Mouse (Mus musculus): ENCODE results near the gene Ring1. TPM values are rescaled to one million over a fixed set of nuclear protein-coding genes. Genes with fewer than 3 reads are reported as not detected.
"Not testable (repeated sequence)": the region's sequence is repeated elsewhere in the genome, so short reads cannot be mapped to it uniquely, and the experiment has no call there.

Gene Ring1
- polyA plus RNA-seq, 1 experiment, result 27.8 TPM

DNA sequence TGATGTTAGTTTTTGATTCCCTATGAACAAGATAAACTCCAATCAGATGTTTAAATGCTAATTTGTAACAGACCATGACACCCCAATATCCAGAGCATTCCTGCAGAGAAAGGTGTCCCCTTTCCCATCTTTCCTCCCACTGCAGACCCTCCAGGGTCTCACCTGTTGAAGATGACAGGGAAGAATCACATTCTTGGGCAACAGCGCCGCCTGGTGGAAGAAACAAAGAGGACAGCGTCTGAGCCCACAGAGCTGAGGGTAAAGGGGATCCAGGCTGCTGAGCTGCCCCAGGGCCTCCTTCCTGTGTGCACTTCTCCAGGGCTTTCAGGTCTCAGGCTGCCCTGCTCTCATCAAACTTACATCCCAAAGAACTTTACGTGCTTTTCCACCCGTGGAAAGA lies 21.1 kb downstream of the Ring1 start:
- Histone ChIP-seq H3K27ac (ENCODE audit: control insufficient read depth, insufficient read depth, low read depth, low read length) (no peak overlapping the region), H3K4me3 (ENCODE audit: control insufficient read depth, low read depth, low read length) (no peak overlapping the region), H3K36me3 (ENCODE audit: control insufficient read depth, insufficient read depth, low read length) (no peaks in the 10 kb centered on the region), H3K4me1 (ENCODE audit: control insufficient read depth, insufficient read depth, low read length) (peaks cover 9% of the 10 kb centered on the region), H3K27me3 (ENCODE audit: control insufficient read depth, insufficient read depth, low read length) (no peaks in the 10 kb centered on the region)
- TF ChIP-seq CTCF (IDR thresholded peaks at IDR 0.05; ENCODE audit: control insufficient read depth, insufficient read depth, insufficient replicate concordance, low read depth, low read length) (peak; percentile 79; the same call in 1 of the 2 replicates), POLR2A (IDR thresholded peaks at IDR 0.05; ENCODE audit: control insufficient read depth, low read depth, low read length) (no peak)

- H3K4me1 ChIP-seq (ENCODE audit: control insufficient read depth, insufficient read depth, low read length); H3K27me3 ChIP-seq (ENCODE audit: control insufficient read depth, insufficient read depth, low read length); H3K36me3 ChIP-seq (ENCODE audit: control insufficient read depth, insufficient read depth, low read length); H3K4me3 ChIP-seq (ENCODE audit: control insufficient read depth, low read depth, low read length); H3K27ac ChIP-seq (ENCODE audit: control insufficient read depth, insufficient read depth, low read depth, low read length): not testable (repeated sequence)
Observed at GRCm38 (mm10) chr17:34000796-34001195, 23.7 kb downstream of the Ring1 start.

DNA sequence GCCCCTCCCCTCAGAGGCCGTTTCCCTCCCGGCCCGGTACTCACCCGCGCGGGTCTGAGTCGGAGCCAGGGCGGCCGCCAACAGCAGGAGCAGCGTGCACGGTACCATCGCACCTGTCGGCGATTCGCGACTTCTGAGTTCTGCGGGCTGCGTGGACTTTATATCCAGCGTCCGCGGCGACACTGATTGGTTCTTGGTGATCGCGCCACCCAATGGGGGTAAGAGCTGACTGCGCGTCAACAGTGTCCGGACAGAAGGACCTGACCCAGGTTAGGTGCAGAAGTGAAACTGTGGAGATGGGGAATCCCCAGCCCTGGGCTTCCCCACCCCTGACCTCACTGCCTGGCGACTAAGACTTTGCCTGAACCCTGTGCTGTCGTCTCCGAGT lies 24.3 kb downstream of the Ring1 start, which contains the start of gene H2-K1:
H2-K1 (minus strand) TSS at position 198 of the 388 bp plus-strand sequence.
- 0 out of 2 replicates have a peak within 1 kb of the TSS, but pooled peaks have one; percentile 25 for H3K27ac ChIP-seq (ENCODE audit: control insufficient read depth, insufficient read depth, low read depth, low read length)
- H3K4me3 ChIP-seq (ENCODE audit: control insufficient read depth, low read depth, low read length), result peak within 1 kb of the TSS; percentile 85
- H3K27me3 ChIP-seq (ENCODE audit: control insufficient read depth, insufficient read depth, low read length), result no peaks in the 10 kb centered on the region
- H3K36me3 ChIP-seq (ENCODE audit: control insufficient read depth, insufficient read depth, low read length), result no peaks in the 10 kb centered on the region
- H3K4me1 ChIP-seq (ENCODE audit: control insufficient read depth, insufficient read depth, low read length), result peaks cover 9% of the 10 kb centered on the region
- TF ChIP-seq CTCF (IDR thresholded peaks at IDR 0.05; ENCODE audit: control insufficient read depth, insufficient read depth, insufficient replicate concordance, low read depth, low read length) (no peak), POLR2A (IDR thresholded peaks at IDR 0.05; ENCODE audit: control insufficient read depth, low read depth, low read length) (peak; percentile 93)

DNA sequence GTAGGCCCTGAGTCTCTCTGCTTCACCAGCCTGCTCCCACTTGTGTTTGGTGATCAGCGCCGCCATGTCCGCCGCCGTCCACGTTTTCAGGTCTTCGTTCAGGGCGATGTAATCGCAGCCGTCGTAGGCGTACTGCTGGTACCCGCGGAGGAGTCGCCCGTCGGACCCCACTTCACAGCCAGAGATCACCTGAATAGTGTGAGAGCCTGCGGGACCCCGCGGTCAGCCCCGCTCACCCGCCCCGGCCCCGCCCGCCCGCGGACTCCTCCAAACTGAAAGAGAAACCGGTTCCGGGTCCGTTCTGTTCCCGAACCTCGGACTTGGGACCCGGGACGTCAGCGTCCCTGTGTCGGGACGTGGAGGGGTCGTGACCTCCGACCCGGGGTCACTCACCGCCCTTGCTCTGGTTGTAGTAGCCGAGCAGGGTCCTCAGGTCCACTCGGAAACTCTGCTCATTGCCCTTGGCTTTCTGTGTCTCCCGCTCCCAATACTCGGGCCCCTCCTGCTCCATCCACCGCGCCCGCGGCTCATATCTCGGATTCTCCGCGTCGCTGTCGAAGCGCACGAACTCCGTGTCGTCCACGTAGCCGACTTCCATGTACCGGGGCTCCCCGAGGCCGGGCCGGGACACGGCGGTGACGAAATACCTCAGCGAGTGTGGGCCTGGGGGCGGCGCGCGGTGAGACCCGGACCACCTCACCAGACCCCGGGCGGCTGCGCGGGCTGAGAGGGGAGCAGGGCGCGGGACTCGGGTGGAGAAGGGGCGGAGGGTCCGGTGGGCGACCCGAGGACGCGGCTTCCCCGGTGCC lies 24.9 kb downstream of the Ring1 start:
- Histone ChIP-seq H3K27me3 (ENCODE audit: control insufficient read depth, insufficient read depth, low read length) (no peaks in the 10 kb centered on the region), H3K4me1 (ENCODE audit: control insufficient read depth, insufficient read depth, low read length) (peaks cover 9% of the 10 kb centered on the region), H3K36me3 (ENCODE audit: control insufficient read depth, insufficient read depth, low read length) (no peaks in the 10 kb centered on the region), H3K4me3 (ENCODE audit: control insufficient read depth, low read depth, low read length) (peak overlapping the region; percentile 85), H3K27ac (ENCODE audit: control insufficient read depth, insufficient read depth, low read depth, low read length) (0 out of 2 replicates have a peak overlapping the region, but pooled peaks have one; percentile 25)
- TF ChIP-seq POLR2A (IDR thresholded peaks at IDR 0.05; ENCODE audit: control insufficient read depth, low read depth, low read length) (no peak), CTCF (IDR thresholded peaks at IDR 0.05; ENCODE audit: control insufficient read depth, insufficient read depth, insufficient replicate concordance, low read depth, low read length) (no peak)

GRCm38 (mm10) chr17:33998697-33999096 lies 25.8 kb downstream of the Ring1 start:
- not testable (repeated sequence) for H3K36me3 ChIP-seq (ENCODE audit: control insufficient read depth, insufficient read depth, low read length); H3K27ac ChIP-seq (ENCODE audit: control insufficient read depth, insufficient read depth, low read depth, low read length); H3K27me3 ChIP-seq (ENCODE audit: control insufficient read depth, insufficient read depth, low read length); H3K4me1 ChIP-seq (ENCODE audit: control insufficient read depth, insufficient read depth, low read length); H3K4me3 ChIP-seq (ENCODE audit: control insufficient read depth, low read depth, low read length)

- H3K27me3 ChIP-seq (ENCODE audit: control insufficient read depth, insufficient read depth, low read length); H3K4me1 ChIP-seq (ENCODE audit: control insufficient read depth, insufficient read depth, low read length); H3K4me3 ChIP-seq (ENCODE audit: control insufficient read depth, low read depth, low read length): not testable (repeated sequence)
Observed at GRCm38 (mm10) chr17:33997025-33997424, 27.5 kb downstream of the Ring1 start.

DNA sequence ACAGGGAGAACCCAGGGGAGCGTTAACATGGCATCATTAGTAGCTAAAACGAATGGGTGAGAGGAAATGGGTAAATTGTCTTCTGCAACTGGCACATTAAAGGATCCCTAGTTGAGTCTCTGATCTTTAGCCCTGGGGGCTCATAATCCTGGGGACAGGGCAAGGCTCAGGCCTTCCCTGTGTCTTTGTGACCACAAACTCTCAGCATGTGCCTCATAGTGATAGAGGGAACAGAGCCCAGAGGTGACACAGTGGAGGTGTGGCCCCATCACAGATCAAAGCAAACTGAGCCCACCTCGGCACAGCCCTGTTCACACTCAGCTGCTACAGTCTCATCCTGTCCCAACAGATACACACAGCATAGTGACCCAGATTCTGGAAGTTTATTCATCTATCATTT lies 28.8 kb downstream of the Ring1 start:
- peaks cover 9% of the 10 kb centered on the region for H3K4me1 ChIP-seq (ENCODE audit: control insufficient read depth, insufficient read depth, low read length)
- H3K27ac ChIP-seq (ENCODE audit: control insufficient read depth, insufficient read depth, low read depth, low read length), result no peak overlapping the region
- H3K36me3 ChIP-seq (ENCODE audit: control insufficient read depth, insufficient read depth, low read length), result no peaks in the 10 kb centered on the region
- H3K27me3 ChIP-seq (ENCODE audit: control insufficient read depth, insufficient read depth, low read length), result no peaks in the 10 kb centered on the region
- TF ChIP-seq CTCF (IDR thresholded peaks at IDR 0.05; ENCODE audit: control insufficient read depth, insufficient read depth, insufficient replicate concordance, low read depth, low read length) (no peak), POLR2A (IDR thresholded peaks at IDR 0.05; ENCODE audit: control insufficient read depth, low read depth, low read length) (no peak)
- no peak overlapping the region for H3K4me3 ChIP-seq (ENCODE audit: control insufficient read depth, low read depth, low read length)

More at GRCm38 (mm10) chr17:33997025-33997424, 27.5 kb downstream of the Ring1 start:
- not testable (repeated sequence) for H3K36me3 ChIP-seq (ENCODE audit: control insufficient read depth, insufficient read depth, low read length); H3K27ac ChIP-seq (ENCODE audit: control insufficient read depth, insufficient read depth, low read depth, low read length)

DNA sequence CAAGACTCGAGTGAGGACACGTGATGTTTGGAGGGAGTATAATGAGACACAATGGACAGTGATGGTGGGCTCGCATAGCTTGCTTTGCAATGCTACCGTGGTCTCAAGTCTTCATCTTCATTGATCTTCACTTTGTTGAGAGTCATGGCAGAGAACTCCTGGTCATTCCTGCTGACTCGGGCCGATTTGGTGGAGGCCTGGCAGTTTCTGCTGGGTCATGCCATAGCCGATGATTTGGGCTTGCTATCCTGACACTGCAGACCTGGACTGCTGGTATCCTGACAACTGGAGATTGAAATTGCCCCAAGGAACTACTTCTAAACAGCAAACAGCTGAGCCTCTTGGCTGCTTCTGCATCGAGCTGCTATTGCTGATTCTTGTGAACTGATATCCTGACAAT lies 29.5 kb downstream of the Ring1 start:
- no peak for TF ChIP-seq POLR2A (IDR thresholded peaks at IDR 0.05; ENCODE audit: control insufficient read depth, low read depth, low read length)
- no peak for TF ChIP-seq CTCF (IDR thresholded peaks at IDR 0.05; ENCODE audit: control insufficient read depth, insufficient read depth, insufficient replicate concordance, low read depth, low read length)
- Histone ChIP-seq H3K4me1 (ENCODE audit: control insufficient read depth, insufficient read depth, low read length) (peaks cover 5% of the 10 kb centered on the region), H3K4me3 (ENCODE audit: control insufficient read depth, low read depth, low read length) (no peak overlapping the region), H3K36me3 (ENCODE audit: control insufficient read depth, insufficient read depth, low read length) (no peaks in the 10 kb centered on the region), H3K27me3 (ENCODE audit: control insufficient read depth, insufficient read depth, low read length) (no peaks in the 10 kb centered on the region), H3K27ac (ENCODE audit: control insufficient read depth, insufficient read depth, low read depth, low read length) (no peak overlapping the region)
